In the genomic region with DNA sequence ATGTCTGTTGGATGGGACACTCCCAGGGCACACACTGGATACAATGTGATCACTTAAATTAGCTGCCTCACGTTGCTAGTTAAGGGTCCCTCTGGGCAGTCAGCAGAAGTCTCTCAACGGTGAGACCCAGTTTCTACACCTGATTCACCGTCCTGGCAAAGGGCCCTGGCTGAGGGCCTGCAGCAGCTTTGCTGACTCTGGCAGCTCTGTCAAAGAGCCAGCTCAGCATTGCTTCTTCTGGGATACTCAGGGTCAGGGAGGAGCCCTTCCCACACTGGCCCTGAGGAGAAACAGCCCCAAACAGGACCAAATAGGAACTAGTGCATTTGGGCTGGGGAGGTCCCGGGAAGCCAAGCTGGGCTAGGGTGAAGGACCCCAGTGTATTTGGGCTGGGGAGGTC, we compare ENCODE assay signal across 12 mouse cellular contexts. TPM values are rescaled to one million over a fixed set of nuclear protein-coding genes. Genes with fewer than 3 reads are reported as not detected.
DNase-seq lines count a peak whose midpoint lies in the region; ATAC-seq lines count a peak whose summit lies in the region.
"Had no signal": no experiment of that assay in that cellular context is flagged by ENCODE, and none has a peak within 500 bp of the region (broad histone marks: within the 10 kb centered on the region; RNA-seq: fewer than 3 reads in every experiment).

No protein-coding gene starts in this region.

- no peak overlapping the region for H3K4me2 ChIP-seq in hindbrain, embryonic 12.5 days (replicated peaks)

- H3K36me3 ChIP-seq in hindbrain, embryonic 12.5 days: no peaks in the 10 kb centered on the region

- ATAC-seq in CD4-positive, CD25-positive, alpha-beta regulatory T cell, adult 4 months: no peak
- ATAC-seq in erythroid progenitor cell, adult 5-6 weeks (replicated peaks; ENCODE audit: low FRiP score, poor library complexity, severe bottlenecking): no peak
- no peak for ATAC-seq in hindbrain, embryonic 12.5 days (ENCODE audit: low FRiP score)
- ATAC-seq: forebrain, embryonic 14.5 days had no signal

- H3K9me3 ChIP-seq in hindbrain, embryonic 12.5 days (replicated peaks): no peaks in the 10 kb centered on the region

- no peak overlapping the region for H3K9ac ChIP-seq in hindbrain, embryonic 12.5 days

- H3K27ac ChIP-seq in hindbrain, embryonic 12.5 days: no peak overlapping the region

- H3K4me3 ChIP-seq in hindbrain, embryonic 12.5 days: no peak overlapping the region
- H3K4me3 ChIP-seq: myocyte had no signal

- H3K4me1 ChIP-seq in hindbrain, embryonic 12.5 days: no peaks in the 10 kb centered on the region

- no peaks in the 10 kb centered on the region for H3K27me3 ChIP-seq in hindbrain, embryonic 12.5 days

- intact Hi-C loops in heart, postnatal 10 days (cut with DNase I): no loop called here

- WGBS in hindbrain, embryonic 12.5 days: 62% methylated on average over 4 of the region's 4 CpGs

- peak; percentile 60 for DNase-seq in heart, postnatal 10 days
- DNase-seq in heart, adult 8-10 months (ENCODE audit: low spot score): no peak
- peak; percentile 32 for DNase-seq in urinary bladder, postnatal 14 days (ENCODE audit: low spot score)
- DNase-seq in urinary bladder, adult 18-20 months (ENCODE audit: low spot score in 2 of 2): no peak
- peak; percentile 48 for DNase-seq in gastrocnemius, postnatal 10 days
- DNase-seq: B cell, adult 2 months; lung, adult 2 months had no signal

RNA-seq across cellular contexts. Expression of a gene that starts 7.5 kb away (rescaled TPM):
- total RNA-seq in heart, postnatal 10 days (2021): 1 to 10 TPM; 1.3 TPM
- total RNA-seq in heart, adult 8-10 months (2022): 1 to 10 TPM; 1.1 to 2.7 (median 1.3) TPM
- total RNA-seq in gastrocnemius, postnatal 10 days (2021): 1 to 10 TPM in 1 of 2 experiments, under 1 TPM in 1; 0.80 to 1.0 TPM
- polyA plus RNA-seq in CD4-positive, CD25-positive, alpha-beta regulatory T cell, adult 4 months (2017; shearing (Covaris generic)): 10 to 100 TPM; 38.8 to 66.0 TPM
- 2.2 and 6.3 TPM in 2 replicates for total RNA-seq in erythroid progenitor cell, adult 5-6 weeks (2015; ENCODE audit: low replicate concordance)
- total RNA-seq in erythroid progenitor cell, adult 5-6 weeks (2017; ENCODE audit: low replicate concordance): 3.7 and 4.8 TPM in 2 replicates
- 0.31 and 0.54 TPM in 2 replicates for polyA plus RNA-seq in hindbrain, embryonic 12.5 days (2016; fragmentation: Nextera tagmentation; extraction: Ambion mirVana)
- polyA plus RNA-seq: myocyte had no signal

RNA-seq across cellular contexts. Expression of a gene that starts 57.4 kb away (rescaled TPM):
- 1 to 10 TPM in 1 of 2 experiments, under 1 TPM in 1; 0.50 to 1.3 TPM for total RNA-seq in heart, postnatal 10 days (2021)
- 1 to 10 TPM; 5.9 to 9.3 (median 7.7) TPM for total RNA-seq in heart, adult 8-10 months (2022)
- total RNA-seq in gastrocnemius, postnatal 10 days (2021): under 1 TPM; 0.07 to 0.19 TPM
- polyA plus RNA-seq in CD4-positive, CD25-positive, alpha-beta regulatory T cell, adult 4 months (2017; shearing (Covaris generic)): 1 to 10 TPM; 5.2 to 7.1 TPM
- total RNA-seq in erythroid progenitor cell, adult 5-6 weeks (2015; ENCODE audit: low replicate concordance): not detected in 2 replicates
- not detected in 2 replicates for total RNA-seq in erythroid progenitor cell, adult 5-6 weeks (2017; ENCODE audit: low replicate concordance)
- 0.06 TPM in 1 of 2 replicates, not detected in the other for polyA plus RNA-seq in hindbrain, embryonic 12.5 days (2016; fragmentation: Nextera tagmentation; extraction: Ambion mirVana)
- polyA plus RNA-seq: myocyte had no signal

RNA-seq across cellular contexts. Expression of a gene that starts 57.6 kb away (rescaled TPM):
- total RNA-seq in heart, postnatal 10 days (2021): not detected
- total RNA-seq in heart, adult 8-10 months (2022): not detected
- not detected for total RNA-seq in gastrocnemius, postnatal 10 days (2021)
- polyA plus RNA-seq in CD4-positive, CD25-positive, alpha-beta regulatory T cell, adult 4 months (2017; shearing (Covaris generic)): not detected
- total RNA-seq in erythroid progenitor cell, adult 5-6 weeks (2015; ENCODE audit: low replicate concordance): not detected in 2 replicates
- not detected in 2 replicates for total RNA-seq in erythroid progenitor cell, adult 5-6 weeks (2017; ENCODE audit: low replicate concordance)
- 0.18 and 0.21 TPM in 2 replicates for polyA plus RNA-seq in hindbrain, embryonic 12.5 days (2016; fragmentation: Nextera tagmentation; extraction: Ambion mirVana)
- polyA plus RNA-seq: forebrain, embryonic 14.5 days; myocyte had no signal

Comparison
In these comparisons a context has a peak if more than half of its experiments do, and no peak if none do; other contexts are left out.
1. DNase-seq: peak in heart, postnatal 10 days (2 of 2), urinary bladder, postnatal 14 days (single experiment) and gastrocnemius, postnatal 10 days (single experiment); none in heart, adult 8-10 months (single experiment) and urinary bladder, adult 18-20 months (0 of 2).